Mouse (Mus musculus): Measurements from ENCODE around the gene Skil.

The Skil gene

GRCm38 (mm10) chr3:31085000-31085399 is 9.9 kb upstream of the Skil start:
- DNase-seq = no peak

- no peak for DNase-seq
These were observed 5.8 kb upstream of the Skil start for GRCm38 (mm10) chr3:31088789-31089775.

GRCm38 (mm10) chr3:31089956-31090355 is 4.9 kb upstream of the Skil start:
- DNase-seq = no peak

GRCm38 (mm10) chr3:31093196-31093595 is 1.7 kb upstream of the Skil start:
- DNase-seq = peak; percentile 22 to 35

GRCm38 (mm10) chr3:31093627-31094351 is 1.1 kb upstream of the Skil start:
- DNase-seq = peak; percentile 44 to 65

- DNase-seq = no peak
These were observed 277 bp downstream of the Skil start for GRCm38 (mm10) chr3:31095179-31095490.

- peak in 1 of 2 experiments; percentile 48 for DNase-seq
These were observed 765 bp downstream of the Skil start for GRCm38 (mm10) chr3:31095491-31096154.

GRCm38 (mm10) chr3:31096155-31097101 is 1.6 kb downstream of the Skil start:
- no peak for DNase-seq

- DNase-seq = no peak
These were observed 2.4 kb downstream of the Skil start for GRCm38 (mm10) chr3:31097102-31097720.

GRCm38 (mm10) chr3:31097976-31098375 is 3.1 kb downstream of the Skil start:
- no peak for DNase-seq

- no peak for DNase-seq
These were observed 3.7 kb downstream of the Skil start for GRCm38 (mm10) chr3:31098556-31098955.

GRCm38 (mm10) chr3:31100026-31100425 is 5.2 kb downstream of the Skil start:
- no peak for DNase-seq

- DNase-seq = no peak
These were observed 5.9 kb downstream of the Skil start for GRCm38 (mm10) chr3:31100802-31101201.

- DNase-seq = no peak
These were observed 10.1 kb downstream of the Skil start for GRCm38 (mm10) chr3:31104936-31105335.

GRCm38 (mm10) chr3:31106597-31106996 is 11.7 kb downstream of the Skil start:
- no peak for DNase-seq

GRCm38 (mm10) chr3:31107674-31108073 is 12.8 kb downstream of the Skil start:
- no peak for DNase-seq

GRCm38 (mm10) chr3:31109108-31109507 is 14.2 kb downstream of the Skil start:
- DNase-seq = no peak

- DNase-seq = no peak
These were observed 28.2 kb downstream of the Skil start for GRCm38 (mm10) chr3:31123098-31123497.

GRCm38 (mm10) chr3:31126303-31126702 is 31.4 kb downstream of the Skil start:
- DNase-seq = no peak

- DNase-seq = no peak
These were observed 32.0 kb downstream of the Skil start for GRCm38 (mm10) chr3:31126848-31127247.

- no peak for DNase-seq
These were observed 34.9 kb downstream of the Skil start for GRCm38 (mm10) chr3:31129766-31130165.

- no peak for DNase-seq
These were observed 38.8 kb downstream of the Skil start for GRCm38 (mm10) chr3:31133664-31134063.

All from cerebellum, adult 18-20 months (tissue).